Mouse (Mus musculus): ENCODE results near the gene Clec3b.

The Clec3b gene

GRCm38 (mm10) chr9:123150241-123151020 lies at the start of gene Clec3b:
Gene Clec3b (plus strand): TSS chr9:123150946.
- DNase-seq: peak; percentile 36

- no peak for DNase-seq
These were observed 47.3 kb upstream of the Clec3b start for GRCm38 (mm10) chr9:123103425-123103824.

GRCm38 (mm10) chr9:123104362-123104761 lies 46.4 kb upstream of the Clec3b start:
- no peak for DNase-seq

- no peak for DNase-seq
These were observed 43.6 kb upstream of the Clec3b start for GRCm38 (mm10) chr9:123107186-123107585.

- no peak for DNase-seq
These were observed 41.6 kb upstream of the Clec3b start for GRCm38 (mm10) chr9:123109188-123109587.

GRCm38 (mm10) chr9:123111751-123112221 lies 39.0 kb upstream of the Clec3b start:
- no peak for DNase-seq

GRCm38 (mm10) chr9:123112805-123113521 lies 37.8 kb upstream of the Clec3b start, which contains the start of the genes Zdhhc3 and Exosc7:
Gene Zdhhc3 (minus strand): TSS chr9:123113205.
Gene Exosc7 (plus strand): TSS chr9:123113215.
- peak; percentile 87 for DNase-seq

- DNase-seq: no peak
These were observed 36.8 kb upstream of the Clec3b start for GRCm38 (mm10) chr9:123113931-123114330.

GRCm38 (mm10) chr9:123115566-123115965 lies 35.2 kb upstream of the Clec3b start:
- no peak for DNase-seq

- DNase-seq: no peak
These were observed 27.7 kb upstream of the Clec3b start for GRCm38 (mm10) chr9:123123017-123123416.

- DNase-seq: no peak
These were observed 27.0 kb upstream of the Clec3b start for GRCm38 (mm10) chr9:123123571-123124412.

- no peak for DNase-seq
These were observed 26.2 kb upstream of the Clec3b start for GRCm38 (mm10) chr9:123124413-123124981.

GRCm38 (mm10) chr9:123127663-123128062 lies 23.1 kb upstream of the Clec3b start:
- no peak for DNase-seq

GRCm38 (mm10) chr9:123132994-123133393 lies 17.8 kb upstream of the Clec3b start:
- no peak for DNase-seq

- DNase-seq: no peak
These were observed 13.6 kb upstream of the Clec3b start for GRCm38 (mm10) chr9:123136953-123137682.

- DNase-seq: no peak
These were observed 11.8 kb upstream of the Clec3b start for GRCm38 (mm10) chr9:123138891-123139474.

- no peak for DNase-seq
These were observed 10.7 kb upstream of the Clec3b start for GRCm38 (mm10) chr9:123139887-123140614.

GRCm38 (mm10) chr9:123148430-123148829 lies 2.3 kb upstream of the Clec3b start:
- DNase-seq: no peak

- no peak for DNase-seq
These were observed 815 bp downstream of the Clec3b start for GRCm38 (mm10) chr9:123151561-123151960.

- DNase-seq: no peak
These were observed 1.3 kb downstream of the Clec3b start for GRCm38 (mm10) chr9:123152026-123152425.

- no peak for DNase-seq
These were observed 2.4 kb downstream of the Clec3b start for GRCm38 (mm10) chr9:123153121-123153520.
